Mouse (Mus musculus): Measurements from ENCODE around the gene Pde6g. TPM values are rescaled to one million over a fixed set of nuclear protein-coding genes. Genes with fewer than 3 reads are reported as not detected.

Gene Pde6g
- polyA plus RNA-seq, 1 experiment from 2014 or later, result not detected

GRCm38 (mm10) chr11:120484265-120484981 is 31.1 kb upstream of the Pde6g start, which contains the start of gene Mrpl12:
Gene Mrpl12, plus strand, starts transcription at chr11:120484613.
- H3K4me1 ChIP-seq (replicated peaks; ENCODE audit: control insufficient read depth, insufficient read depth, low read length), result peaks cover 16% of the 10 kb centered on the region
- peak within 1 kb of the TSS; percentile 88 for H3K4me2 ChIP-seq (ENCODE audit: low read length)
- DNase-seq (ENCODE audit: low spot score) (peak; percentile 93), ATAC-seq (replicated peaks; ENCODE audit: low FRiP score, low TSS enrichment, low read depth) (peak; percentile 90)
- H3K27me3 ChIP-seq (replicated peaks; ENCODE audit: control insufficient read depth, insufficient read depth, low read length), result no peaks in the 10 kb centered on the region
- peak within 1 kb of the TSS; percentile 80 for H3K27ac ChIP-seq (ENCODE audit: low read depth)
- under 1% methylated on average over 60 of the region's 60 CpGs for WGBS
- peak within 1 kb of the TSS; percentile 98 for H3K4me3 ChIP-seq (ENCODE audit: low read depth, low read length)
- no peaks in the 10 kb centered on the region for H3K9me3 ChIP-seq (ENCODE audit: control insufficient read depth, low read length)
- H3K36me3 ChIP-seq (ENCODE audit: control insufficient read depth, insufficient read depth, low read length), result peaks cover 76% of the 10 kb centered on the region
- peak within 1 kb of the TSS; percentile 78 for H3K9ac ChIP-seq (ENCODE audit: low read length)

- DNase-seq (ENCODE audit: low spot score) (no peak), ATAC-seq (replicated peaks; ENCODE audit: low FRiP score, low TSS enrichment, low read depth) (no peak)
- no peaks in the 10 kb centered on the region for H3K9me3 ChIP-seq (ENCODE audit: control insufficient read depth, low read length)
- H3K4me3 ChIP-seq (ENCODE audit: low read depth, low read length), result peak overlapping the region; percentile 98; the same call in 1 of the 2 replicates
- WGBS, result 85% methylated on average over 7 of the region's 7 CpGs
- H3K36me3 ChIP-seq (ENCODE audit: control insufficient read depth, insufficient read depth, low read length), result peaks cover 82% of the 10 kb centered on the region
- peak overlapping the region; percentile 80; the same call in 1 of the 2 replicates for H3K27ac ChIP-seq (ENCODE audit: low read depth)
- no peaks in the 10 kb centered on the region for H3K27me3 ChIP-seq (replicated peaks; ENCODE audit: control insufficient read depth, insufficient read depth, low read length)
- peak overlapping the region; percentile 78 for H3K9ac ChIP-seq (ENCODE audit: low read length)
- H3K4me2 ChIP-seq (ENCODE audit: low read length), result peak overlapping the region; percentile 88
- H3K4me1 ChIP-seq (replicated peaks; ENCODE audit: control insufficient read depth, insufficient read depth, low read length), result peaks cover 16% of the 10 kb centered on the region
Measured at GRCm38 (mm10) chr11:120483448-120483934, 30.2 kb upstream of the Pde6g start.

GRCm38 (mm10) chr11:120472052-120472451 is 18.8 kb upstream of the Pde6g start:
- Histone ChIP-seq H3K9me3 (ENCODE audit: control insufficient read depth, low read length) (no peaks in the 10 kb centered on the region), H3K4me3 (ENCODE audit: low read depth, low read length) (no peak overlapping the region), H3K36me3 (ENCODE audit: control insufficient read depth, insufficient read depth, low read length) (peaks cover 79% of the 10 kb centered on the region), H3K27me3 (replicated peaks; ENCODE audit: control insufficient read depth, insufficient read depth, low read length) (no peaks in the 10 kb centered on the region), H3K4me2 (ENCODE audit: low read length) (no peak overlapping the region), H3K4me1 (replicated peaks; ENCODE audit: control insufficient read depth, insufficient read depth, low read length) (peaks cover 8% of the 10 kb centered on the region), H3K9ac (ENCODE audit: low read length) (no peak overlapping the region), H3K27ac (ENCODE audit: low read depth) (no peak overlapping the region)
- no peak for DNase-seq (ENCODE audit: low spot score)
- WGBS, result 96% methylated on average over 6 of the region's 6 CpGs
- ATAC-seq (replicated peaks; ENCODE audit: low FRiP score, low TSS enrichment, low read depth), result no peak

- no peak overlapping the region for H3K27ac ChIP-seq (ENCODE audit: low read depth)
- no peak; the same call in 1 of the 2 replicates for ATAC-seq (replicated peaks; ENCODE audit: low FRiP score, low TSS enrichment, low read depth)
- H3K4me1 ChIP-seq (replicated peaks; ENCODE audit: control insufficient read depth, insufficient read depth, low read length), result peaks cover 18% of the 10 kb centered on the region
- no peak for DNase-seq (ENCODE audit: low spot score)
- H3K4me2 ChIP-seq (ENCODE audit: low read length), result peak overlapping the region; percentile 96
- peaks cover 48% of the 10 kb centered on the region for H3K36me3 ChIP-seq (ENCODE audit: control insufficient read depth, insufficient read depth, low read length)
- peak overlapping the region; percentile 100 for H3K4me3 ChIP-seq (ENCODE audit: low read depth, low read length)
- H3K9ac ChIP-seq (ENCODE audit: low read length), result peak overlapping the region; percentile 83
- H3K27me3 ChIP-seq (replicated peaks; ENCODE audit: control insufficient read depth, insufficient read depth, low read length), result no peaks in the 10 kb centered on the region
- no peaks in the 10 kb centered on the region for H3K9me3 ChIP-seq (ENCODE audit: control insufficient read depth, low read length)
- WGBS, result 1% methylated on average over 32 of the region's 33 CpGs
Measured at GRCm38 (mm10) chr11:120467736-120468092, 14.4 kb upstream of the Pde6g start.

GRCm38 (mm10) chr11:120467051-120467735 is 13.9 kb upstream of the Pde6g start, which contains the start of gene Arl16:
Gene Arl16, minus strand, starts transcription at chr11:120467607.
- peak within 1 kb of the TSS; percentile 100 for H3K4me3 ChIP-seq (ENCODE audit: low read depth, low read length)
- peaks cover 18% of the 10 kb centered on the region for H3K4me1 ChIP-seq (replicated peaks; ENCODE audit: control insufficient read depth, insufficient read depth, low read length)
- H3K27ac ChIP-seq (ENCODE audit: low read depth), result peak within 1 kb of the TSS; percentile 64
- WGBS, result under 1% methylated on average over 54 of the region's 54 CpGs
- DNase-seq (ENCODE audit: low spot score), result peak; percentile 97
- ATAC-seq (replicated peaks; ENCODE audit: low FRiP score, low TSS enrichment, low read depth), result peak; percentile 99
- H3K27me3 ChIP-seq (replicated peaks; ENCODE audit: control insufficient read depth, insufficient read depth, low read length), result no peaks in the 10 kb centered on the region
- peaks cover 48% of the 10 kb centered on the region for H3K36me3 ChIP-seq (ENCODE audit: control insufficient read depth, insufficient read depth, low read length)
- H3K9me3 ChIP-seq (ENCODE audit: control insufficient read depth, low read length), result no peaks in the 10 kb centered on the region
- peak within 1 kb of the TSS; percentile 83 for H3K9ac ChIP-seq (ENCODE audit: low read length)
- H3K4me2 ChIP-seq (ENCODE audit: low read length), result peak within 1 kb of the TSS; percentile 97

- 93% methylated on average over 4 of the region's 4 CpGs for WGBS
- Histone ChIP-seq H3K27ac (ENCODE audit: low read depth) (no peak overlapping the region), H3K4me1 (replicated peaks; ENCODE audit: control insufficient read depth, insufficient read depth, low read length) (peaks cover 18% of the 10 kb centered on the region), H3K4me2 (ENCODE audit: low read length) (no peak overlapping the region), H3K9ac (ENCODE audit: low read length) (no peak overlapping the region), H3K27me3 (replicated peaks; ENCODE audit: control insufficient read depth, insufficient read depth, low read length) (no peaks in the 10 kb centered on the region), H3K36me3 (ENCODE audit: control insufficient read depth, insufficient read depth, low read length) (peaks cover 48% of the 10 kb centered on the region), H3K9me3 (ENCODE audit: control insufficient read depth, low read length) (no peaks in the 10 kb centered on the region), H3K4me3 (ENCODE audit: low read depth, low read length) (no peak overlapping the region)
- no peak for ATAC-seq (replicated peaks; ENCODE audit: low FRiP score, low TSS enrichment, low read depth)
- DNase-seq (ENCODE audit: low spot score), result no peak
Measured at GRCm38 (mm10) chr11:120465521-120465920, 12.2 kb upstream of the Pde6g start.

GRCm38 (mm10) chr11:120464365-120464764 is 11.1 kb upstream of the Pde6g start:
- ATAC-seq (replicated peaks; ENCODE audit: low FRiP score, low TSS enrichment, low read depth) (no peak), DNase-seq (ENCODE audit: low spot score) (no peak)
- H3K9me3 ChIP-seq (ENCODE audit: control insufficient read depth, low read length), result no peaks in the 10 kb centered on the region
- H3K4me1 ChIP-seq (replicated peaks; ENCODE audit: control insufficient read depth, insufficient read depth, low read length), result peaks cover 19% of the 10 kb centered on the region
- no peak overlapping the region for H3K4me2 ChIP-seq (ENCODE audit: low read length)
- no peak overlapping the region for H3K4me3 ChIP-seq (ENCODE audit: low read depth, low read length)
- 93% methylated on average over 5 of the region's 5 CpGs for WGBS
- peaks cover 45% of the 10 kb centered on the region for H3K36me3 ChIP-seq (ENCODE audit: control insufficient read depth, insufficient read depth, low read length)
- H3K27ac ChIP-seq (ENCODE audit: low read depth), result no peak overlapping the region
- no peaks in the 10 kb centered on the region for H3K27me3 ChIP-seq (replicated peaks; ENCODE audit: control insufficient read depth, insufficient read depth, low read length)
- no peak overlapping the region for H3K9ac ChIP-seq (ENCODE audit: low read length)

- Histone ChIP-seq H3K27ac (ENCODE audit: low read depth) (no peak overlapping the region), H3K4me2 (ENCODE audit: low read length) (no peak overlapping the region), H3K4me3 (ENCODE audit: low read depth, low read length) (no peak overlapping the region), H3K4me1 (replicated peaks; ENCODE audit: control insufficient read depth, insufficient read depth, low read length) (peaks cover 24% of the 10 kb centered on the region), H3K9me3 (ENCODE audit: control insufficient read depth, low read length) (no peaks in the 10 kb centered on the region), H3K27me3 (replicated peaks; ENCODE audit: control insufficient read depth, insufficient read depth, low read length) (no peaks in the 10 kb centered on the region), H3K36me3 (ENCODE audit: control insufficient read depth, insufficient read depth, low read length) (peaks cover 40% of the 10 kb centered on the region), H3K9ac (ENCODE audit: low read length) (no peak overlapping the region)
- DNase-seq (ENCODE audit: low spot score) (no peak), ATAC-seq (replicated peaks; ENCODE audit: low FRiP score, low TSS enrichment, low read depth) (no peak)
- WGBS, result 90% methylated on average over 2 of the region's 2 CpGs
Measured at GRCm38 (mm10) chr11:120463536-120463935, 10.2 kb upstream of the Pde6g start.

Data from intestine, embryonic 14.5 days (tissue).